Mouse (Mus musculus) kidney, embryonic 14.5 days (tissue): ENCODE data around the gene Clec4b2. TPM values are rescaled to one million over a fixed set of nuclear protein-coding genes. Genes with fewer than 3 reads are reported as not detected.
"Not testable (repeated sequence)": the region's sequence is repeated elsewhere in the genome, so short reads cannot be mapped to it uniquely, and the experiment has no call there.

Experiments used
- ATAC-seq: fragments of 200-750 bp; cut with Nextera tagmentation; 2 replicates; pipeline ENCODE4 v1.8.0; 2017; ENCODE audit warnings: moderate number of reproducible peaks, mild to moderate bottlenecking, moderate TSS enrichment, moderate library complexity; ENCODE audit not compliant: low FRiP score, low TSS enrichment
- H3K27ac ChIP-seq: fragments of 300-500 bp; sonication (generic); 2 replicates; pipeline ENCODE4 v1.5.1; 2014; ENCODE audit warnings: low read depth, mild to moderate bottlenecking, low read length, moderate library complexity, mixed read lengths
- H3K27me3 ChIP-seq: fragments of 300-500 bp; sonication (generic); 2 replicates; pipeline ENCODE4 v1.6.1; 2014; ENCODE audit warnings: mild to moderate bottlenecking, low read length; ENCODE audit not compliant: control insufficient read depth, insufficient read depth
- H3K36me3 ChIP-seq: fragments of 300-500 bp; sonication (generic); 2 replicates; pipeline ENCODE4 v1.6.1; 2014; ENCODE audit warnings: low read length, mixed read lengths; ENCODE audit not compliant: control insufficient read depth, insufficient read depth
- H3K4me1 ChIP-seq: fragments of 300-500 bp; sonication (generic); 2 replicates; pipeline ENCODE4 v1.6.1; 2014; ENCODE audit warnings: low read length, mixed read lengths; ENCODE audit not compliant: control insufficient read depth, insufficient read depth
- H3K4me2 ChIP-seq: fragments of 300-500 bp; sonication (generic); replicated peaks from 2 replicates; pipeline ENCODE4 v1.6.1; 2014; ENCODE audit warnings: low read depth, mild to moderate bottlenecking, low read length
- H3K4me3 ChIP-seq: fragments of 300-500 bp; sonication (generic); 2 replicates; pipeline ENCODE4 v1.5.1; 2014; ENCODE audit warnings: mild to moderate bottlenecking, low read length
- H3K9ac ChIP-seq: fragments of 300-500 bp; sonication (generic); 2 replicates; pipeline ENCODE4 v1.6.1; 2014; ENCODE audit warnings: low read depth, mild to moderate bottlenecking, low read length, moderate library complexity
- H3K9me3 ChIP-seq: fragments of 300-500 bp; sonication (generic); 2 replicates; pipeline ENCODE4 v1.6.1; 2016; ENCODE audit warnings: low read length; ENCODE audit not compliant: control insufficient read depth
- WGBS: fragments of 180-500 bp; shearing (Covaris S2); extraction: QIAGEN DNeasy Blood & Tissue Kit; methylation state at CpG from one replicate; pipeline ENCODE4 v1.1.7; 2014; 5-methylcytosine and 5-hydroxymethylcytosine counted together
- polyA plus RNA-seq: library from polyadenylated mRNA; unstranded; fragments of >200 nt; fragmentation: Nextera tagmentation; extraction: Ambion mirVana; gene quantifications from 2 replicates; pipeline ENCODE4 v1.2.1, GENCODE M21; 2014

Clec4b2 gene
- polyA plus RNA-seq, 1 experiment from 2014 or later: not detected

DNA sequence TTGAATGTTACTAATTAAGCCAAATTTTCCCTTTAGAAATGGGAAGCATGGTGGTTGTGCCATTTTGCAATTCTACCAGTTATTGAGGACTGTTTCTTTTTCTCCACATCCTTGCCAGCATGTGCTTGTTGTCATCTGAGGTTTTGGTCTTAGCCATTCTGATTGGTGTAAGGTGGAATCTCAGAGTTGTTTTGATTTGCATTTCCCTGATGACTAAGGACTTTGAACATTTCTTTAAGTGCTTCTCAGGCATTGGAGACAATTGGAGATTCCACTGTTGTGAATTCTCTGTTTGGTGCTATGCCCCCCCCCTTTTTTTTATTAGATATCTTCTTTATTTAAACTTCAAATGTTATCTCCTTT, 35.4 kb downstream of the Clec4b2 start:
- ATAC-seq, H3K4me2 ChIP-seq, H3K27me3 ChIP-seq, H3K36me3 ChIP-seq, H3K9ac ChIP-seq, H3K4me3 ChIP-seq, H3K9me3 ChIP-seq, H3K4me1 ChIP-seq, H3K27ac ChIP-seq: not testable (repeated sequence)

GRCm38 (mm10) chr6:123211726-123212125, 39.0 kb downstream of the Clec4b2 start:
- Histone ChIP-seq H3K27ac (no peak overlapping the region), H3K4me1 (no peaks in the 10 kb centered on the region), H3K36me3 (no peaks in the 10 kb centered on the region), H3K9me3 (no peaks in the 10 kb centered on the region), H3K9ac (no peak overlapping the region), H3K4me3 (no peak overlapping the region), H3K4me2 (no peak overlapping the region), H3K27me3 (no peaks in the 10 kb centered on the region)
- WGBS: 65% methylated on average over 1 of the region's 1 CpGs
- no peak for ATAC-seq

GRCm38 (mm10) chr6:123227519-123228166, 55.0 kb downstream of the Clec4b2 start:
- no peak overlapping the region for H3K4me3 ChIP-seq
- H3K36me3 ChIP-seq: no peaks in the 10 kb centered on the region
- no peak for ATAC-seq
- H3K4me2 ChIP-seq: no peak overlapping the region
- H3K9ac ChIP-seq: no peak overlapping the region
- H3K27ac ChIP-seq: no peak overlapping the region
- 61% methylated on average over 2 of the region's 2 CpGs for WGBS
- H3K9me3 ChIP-seq: no peaks in the 10 kb centered on the region
- H3K27me3 ChIP-seq: no peaks in the 10 kb centered on the region
- H3K4me1 ChIP-seq: no peaks in the 10 kb centered on the region

DNA sequence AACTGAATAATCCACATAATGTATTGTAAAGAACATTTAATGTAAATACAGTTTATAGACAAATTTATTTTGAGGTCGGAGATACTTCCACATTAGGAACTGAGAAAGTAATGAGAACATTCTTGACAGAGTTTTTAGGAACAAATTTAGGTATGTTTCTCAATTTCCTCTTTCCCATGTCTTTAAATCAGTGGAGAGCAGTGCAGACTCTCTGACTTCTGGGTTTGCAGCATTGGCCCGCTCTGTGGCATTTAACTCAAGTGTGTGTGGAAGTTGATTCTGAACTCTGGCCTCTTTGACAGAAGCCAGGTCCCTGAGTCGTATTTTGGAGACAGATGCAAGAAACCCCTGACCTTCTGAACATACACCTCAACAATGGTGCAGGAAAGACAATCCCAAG, 57.0 kb downstream of the Clec4b2 start, which contains the start of gene Clec4n:
Gene Clec4n (plus strand): TSS at position 200 of the 400 bp plus-strand sequence.
- H3K4me1 ChIP-seq: no peaks in the 10 kb centered on the region
- H3K9ac ChIP-seq: no peak within 1 kb of the TSS
- 71% methylated on average over 3 of the region's 3 CpGs for WGBS
- no peak for ATAC-seq
- no peaks in the 10 kb centered on the region for H3K9me3 ChIP-seq
- no peak within 1 kb of the TSS for H3K4me2 ChIP-seq
- no peak within 1 kb of the TSS for H3K4me3 ChIP-seq
- no peak within 1 kb of the TSS for H3K27ac ChIP-seq
- H3K27me3 ChIP-seq: no peaks in the 10 kb centered on the region
- H3K36me3 ChIP-seq: no peaks in the 10 kb centered on the region

GRCm38 (mm10) chr6:123231149-123231548, 58.5 kb downstream of the Clec4b2 start:
- H3K4me2 ChIP-seq: no peak overlapping the region
- H3K4me1 ChIP-seq: no peaks in the 10 kb centered on the region
- ATAC-seq: no peak
- no peak overlapping the region for H3K4me3 ChIP-seq
- H3K9ac ChIP-seq: no peak overlapping the region
- H3K9me3 ChIP-seq: no peaks in the 10 kb centered on the region
- H3K27me3 ChIP-seq: no peaks in the 10 kb centered on the region
- no peaks in the 10 kb centered on the region for H3K36me3 ChIP-seq
- no peak overlapping the region for H3K27ac ChIP-seq
- 72% methylated on average over 2 of the region's 2 CpGs for WGBS

GRCm38 (mm10) chr6:123237582-123237981, 64.9 kb downstream of the Clec4b2 start:
- H3K9ac ChIP-seq: no peak overlapping the region
- no peaks in the 10 kb centered on the region for H3K4me1 ChIP-seq
- ATAC-seq: no peak
- no peaks in the 10 kb centered on the region for H3K9me3 ChIP-seq
- H3K4me3 ChIP-seq: no peak overlapping the region
- H3K27me3 ChIP-seq: no peaks in the 10 kb centered on the region
- H3K27ac ChIP-seq: no peak overlapping the region
- H3K36me3 ChIP-seq: no peaks in the 10 kb centered on the region
- H3K4me2 ChIP-seq: no peak overlapping the region

DNA sequence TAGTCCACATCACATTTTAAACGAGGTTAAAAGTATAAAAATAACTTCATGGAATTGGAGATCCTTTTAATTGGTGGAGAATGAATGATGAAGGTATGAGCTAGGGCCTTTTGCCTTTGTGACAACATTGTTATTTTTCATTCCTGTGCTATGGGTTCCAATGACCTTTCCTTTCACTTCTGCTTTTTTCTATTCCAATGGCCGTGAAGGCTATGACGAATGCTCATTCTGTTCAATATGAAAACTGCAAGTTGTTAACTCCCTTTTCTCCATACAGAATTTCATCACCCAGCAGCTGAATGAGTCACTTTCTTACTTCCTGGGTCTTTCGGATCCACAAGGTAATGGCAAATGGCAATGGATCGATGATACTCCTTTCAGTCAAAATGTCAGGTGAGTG, 71.5 kb downstream of the Clec4b2 start:
- Histone ChIP-seq H3K36me3 (no peaks in the 10 kb centered on the region), H3K27ac (no peak overlapping the region), H3K4me3 (no peak overlapping the region), H3K4me2 (no peak overlapping the region), H3K9me3 (no peaks in the 10 kb centered on the region), H3K4me1 (no peaks in the 10 kb centered on the region), H3K27me3 (no peaks in the 10 kb centered on the region), H3K9ac (no peak overlapping the region)
- WGBS: 92% methylated on average over 5 of the region's 5 CpGs
- ATAC-seq: no peak

- not testable (repeated sequence) for H3K27me3 ChIP-seq, H3K9ac ChIP-seq, H3K4me2 ChIP-seq, H3K27ac ChIP-seq, H3K4me3 ChIP-seq, H3K9me3 ChIP-seq, H3K4me1 ChIP-seq, ATAC-seq, H3K36me3 ChIP-seq
- 83% methylated on average over 2 of the region's 2 CpGs for WGBS
These were observed 76.2 kb downstream of the Clec4b2 start for GRCm38 (mm10) chr6:123248862-123249261.

DNA sequence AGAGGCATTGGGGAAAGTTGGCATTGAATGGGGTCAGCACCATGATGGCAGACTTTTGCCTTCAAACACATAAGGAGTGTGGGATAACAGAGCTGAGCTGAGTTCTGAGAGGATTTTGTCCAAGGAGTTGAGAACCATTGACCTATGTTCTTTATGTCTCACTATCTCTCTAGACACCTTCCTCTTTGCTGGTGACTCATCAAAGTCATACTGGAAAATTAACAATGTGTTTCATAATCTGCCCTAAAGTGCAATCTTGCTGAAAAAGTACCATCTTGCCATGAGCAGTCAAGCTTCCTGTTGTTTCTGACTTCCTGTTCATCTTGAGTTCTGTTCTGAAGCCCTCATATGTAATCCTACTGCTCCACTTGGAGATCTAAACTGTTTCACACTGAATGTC, 80.0 kb downstream of the Clec4b2 start:
- Histone ChIP-seq H3K27me3 (no peaks in the 10 kb centered on the region), H3K4me1 (no peaks in the 10 kb centered on the region), H3K4me2 (no peak overlapping the region), H3K36me3 (no peaks in the 10 kb centered on the region), H3K27ac (no peak overlapping the region), H3K9me3 (no peaks in the 10 kb centered on the region), H3K9ac (no peak overlapping the region), H3K4me3 (no peak overlapping the region)
- ATAC-seq: no peak
